Mouse (Mus musculus) heart, postnatal 0 days (tissue): ENCODE results near the gene Dppa2.

Source experiments
- CTCF ChIP-seq: IDR thresholded peaks from 2 replicates; pipeline ENCODE4 v1.5.1; 2016; ENCODE audit warnings: antibody characterized with exemption, control low read depth, low read depth
- EP300 ChIP-seq: IDR thresholded peaks from 2 replicates; pipeline ENCODE4 v1.6.1; 2016; ENCODE audit warnings: antibody characterized with exemption, low read depth

GRCm38 (mm10) chr16:48366801-48367200 lies 63.1 kb downstream of the Dppa2 start:
- TF ChIP-seq CTCF (0 out of 2 replicates have a peak, but pooled peaks have one; percentile 6), EP300 (no peak)
